Mouse (Mus musculus): Measurements from ENCODE around the gene Prrg1. TPM values are rescaled to one million over a fixed set of nuclear protein-coding genes. Genes with fewer than 3 reads are reported as not detected.

Prrg1 gene
- polyA plus RNA-seq, 1 experiment from 2014 or later, result 13.2 TPM

Other genes starting within 250 kb of the Prrg1 start
- not detected in 2 replicates for gene 4930480E11Rik, start 214.3 kb downstream of the Prrg1 start, polyA plus RNA-seq (2014; fragmentation: Nextera tagmentation; extraction: Ambion mirVana)
- gene Fam47c, start 153.9 kb upstream of the Prrg1 start, polyA plus RNA-seq (2014; fragmentation: Nextera tagmentation; extraction: Ambion mirVana), result not detected in 2 replicates

All from embryonic facial prominence, embryonic 11.5 days (tissue).